8 mouse cellular contexts compared by ENCODE assay signal in the genomic region with DNA sequence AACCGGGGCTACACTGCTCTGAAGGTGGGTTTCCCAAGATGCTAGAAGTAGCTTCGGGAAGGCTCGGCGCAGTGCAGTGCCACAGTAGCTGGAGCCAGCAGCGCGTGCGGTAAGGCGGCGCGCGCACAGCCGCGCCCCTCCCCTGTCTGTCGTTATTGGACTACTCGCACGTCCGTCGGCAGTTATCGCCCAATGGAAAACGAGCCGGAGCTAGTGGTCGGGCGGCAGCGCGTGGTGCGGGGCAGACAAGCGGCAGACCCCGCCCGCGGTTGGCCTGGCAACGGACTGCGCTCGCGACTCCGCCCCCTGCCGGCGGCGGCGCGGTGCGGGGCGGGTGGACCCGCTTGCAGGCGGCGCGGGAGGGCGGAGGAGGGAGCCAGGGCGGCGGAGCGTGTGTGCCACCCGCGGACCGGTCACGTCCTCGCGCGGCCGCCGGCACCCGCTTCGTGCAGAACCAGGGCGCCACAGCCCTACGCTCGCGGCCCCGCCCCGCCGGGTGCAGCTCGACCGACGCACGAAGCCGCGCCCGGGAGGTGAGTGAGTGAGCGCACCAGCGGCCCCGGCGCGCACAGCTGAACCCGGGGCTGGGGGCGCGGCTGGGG. TPM values are rescaled to one million over a fixed set of nuclear protein-coding genes. Genes with fewer than 3 reads are reported as not detected.
DNase-seq lines count a peak whose midpoint lies in the region; ATAC-seq and TF ChIP-seq lines count a peak whose summit lies in the region.

A gene (plus strand): TSS at position 328 of the 602 bp plus-strand sequence.

- peak; percentile 10 for TF ChIP-seq POLR2A in ES-Bruce4 (IDR thresholded peaks at IDR 0.05; ENCODE audit: insufficient read depth, low read length)

- peak within 1 kb of the TSS; percentile 71 for H3K4me2 ChIP-seq in forebrain, postnatal 0 days (ENCODE audit: low read depth)
- peak within 1 kb of the TSS; percentile 78 for H3K4me2 ChIP-seq in neural tube, embryonic 15.5 days

- no peaks in the 10 kb centered on the region for H3K36me3 ChIP-seq in ES-Bruce4 (ENCODE audit: control insufficient read depth, insufficient read depth, low read length, poor library complexity, severe bottlenecking)
- no peaks in the 10 kb centered on the region for H3K36me3 ChIP-seq in forebrain, postnatal 0 days (ENCODE audit: insufficient read depth)
- H3K36me3 ChIP-seq in neural tube, embryonic 15.5 days, result no peaks in the 10 kb centered on the region

- no peaks in the 10 kb centered on the region; the same call in 1 of the 2 replicates for H3K27me3 ChIP-seq in ES-Bruce4 (ENCODE audit: control insufficient read depth, insufficient read depth, low read length, poor library complexity, severe bottlenecking)
- H3K27me3 ChIP-seq in forebrain, postnatal 0 days (ENCODE audit: insufficient read depth, low read length), result no peaks in the 10 kb centered on the region
- 0 out of 2 replicates have a peak, but pooled peaks cover 9% of the 10 kb centered on the region for H3K27me3 ChIP-seq in neural tube, embryonic 15.5 days (replicated peaks)

- intact Hi-C loops in heart, postnatal 36 days (cut with DNase I), result no loop called here

- 1% methylated on average over 82 of the region's 83 CpGs for WGBS in forebrain, postnatal 0 days
- under 1% methylated on average over 36 of the region's 83 CpGs for WGBS in neural tube, embryonic 15.5 days

- H3K9me3 ChIP-seq in ES-Bruce4 (replicated peaks; ENCODE audit: control insufficient read depth, insufficient read depth, low read length, poor library complexity, severe bottlenecking), result no peaks in the 10 kb centered on the region
- no peaks in the 10 kb centered on the region for H3K9me3 ChIP-seq in forebrain, postnatal 0 days (ENCODE audit: low read length)
- H3K9me3 ChIP-seq in neural tube, embryonic 15.5 days (replicated peaks), result no peaks in the 10 kb centered on the region

- TF ChIP-seq EP300 in ES-Bruce4 (IDR thresholded peaks at IDR 0.05; ENCODE audit: insufficient read depth, low read depth, low read length), result no peak

- DNase-seq in cerebellum, adult 11-12 months, result peak; percentile 98
- peak; percentile 99 for DNase-seq in forebrain, postnatal 0 days
- DNase-seq in heart, postnatal 36 days, result peak; percentile 93 to 95
- DNase-seq in layer of hippocampus, adult 18-20 months (ENCODE audit: low spot score in 2 of 2), result peak; percentile 98 to 99
- DNase-seq in lung, adult 18-20 months, result peak; percentile 96
- peak; percentile 97 for DNase-seq in testis, postnatal 10 days (ENCODE audit: low spot score)

- H3K9ac ChIP-seq in ES-Bruce4 (ENCODE audit: low read depth, poor library complexity, severe bottlenecking), result peak within 1 kb of the TSS; percentile 36
- peak within 1 kb of the TSS; percentile 73 for H3K9ac ChIP-seq in forebrain, postnatal 0 days
- peak within 1 kb of the TSS; percentile 77 for H3K9ac ChIP-seq in neural tube, embryonic 15.5 days (replicated peaks)

- TF ChIP-seq CTCF in ES-Bruce4 (IDR thresholded peaks at IDR 0.05; ENCODE audit: low read depth, low read length), result no peak
- peak; percentile 65 for TF ChIP-seq CTCF in forebrain, postnatal 0 days (IDR thresholded peaks at IDR 0.05; ENCODE audit: low read depth)

- H3K4me3 ChIP-seq in ES-Bruce4 (ENCODE audit: low read depth, low read length), result peak within 1 kb of the TSS; percentile 88
- H3K4me3 ChIP-seq in forebrain, postnatal 0 days (ENCODE audit: low read depth, low read length), result peak within 1 kb of the TSS; percentile 83
- H3K4me3 ChIP-seq in neural tube, embryonic 15.5 days (replicated peaks), result peak within 1 kb of the TSS; percentile 78

- ATAC-seq in forebrain, postnatal 0 days, result peak; percentile 98
- peak; percentile 96 for ATAC-seq in neural tube, embryonic 15.5 days (ENCODE audit: low FRiP score)

- no peak within 1 kb of the TSS for H3K27ac ChIP-seq in ES-Bruce4 (ENCODE audit: insufficient read depth, low read length)
- peak within 1 kb of the TSS; percentile 79 for H3K27ac ChIP-seq in forebrain, postnatal 0 days (ENCODE audit: low read depth, low read length)
- H3K27ac ChIP-seq in neural tube, embryonic 15.5 days (replicated peaks), result peak within 1 kb of the TSS; percentile 82

- no peaks in the 10 kb centered on the region for H3K4me1 ChIP-seq in ES-Bruce4 (ENCODE audit: control insufficient read depth, insufficient read depth, low read length)
- H3K4me1 ChIP-seq in forebrain, postnatal 0 days (ENCODE audit: insufficient read depth), result peaks cover 10% of the 10 kb centered on the region
- peaks cover 34% of the 10 kb centered on the region for H3K4me1 ChIP-seq in neural tube, embryonic 15.5 days

RNA-seq across cellular contexts. Expression of the gene that starts here (rescaled TPM):
- 3.1 and 4.0 TPM in 2 replicates for polyA plus RNA-seq in ES-Bruce4 (2011; ENCODE audit: insufficient read depth, insufficient read length, low read depth, missing spikeins)
- total RNA-seq in forebrain, postnatal 0 days (2014; rRNA removed), result 127 and 140 TPM in 2 replicates
- 76.7 and 106 TPM in 2 replicates for polyA plus RNA-seq in forebrain, postnatal 0 days (2015; fragmentation: Nextera tagmentation; extraction: Ambion mirVana)
- total RNA-seq in heart, postnatal 36 days (2021), result under 1 TPM; 0.43 to 0.58 TPM
- total RNA-seq in layer of hippocampus, adult 18-20 months (2021), result 100 to 1,000 TPM; 104 to 111 TPM
- polyA plus RNA-seq in neural tube, embryonic 15.5 days (2015; fragmentation: Nextera tagmentation; extraction: Ambion mirVana), result 70.2 and 87.5 TPM in 2 replicates

Comparison
In these comparisons a context has a peak if more than half of its experiments do, and no peak if none do; other contexts are left out.
1. RNA of the gene that starts here (total RNA-seq): 127 to 140 TPM in forebrain, postnatal 0 days and 104 to 111 TPM in layer of hippocampus, adult 18-20 months; 0.43 to 0.58 TPM in heart, postnatal 36 days; every median in the first group is over 10 times any median in the second.
2. RNA of the gene that starts here (polyA plus RNA-seq): 76.7 to 106 TPM in forebrain, postnatal 0 days and 70.2 to 87.5 TPM in neural tube, embryonic 15.5 days; 3.1 to 4.0 TPM in ES-Bruce4; every median in the first group is over 10 times any median in the second.
3. Peak in DNase-seq in heart, postnatal 36 days; RNA of the gene not detected or under 1 TPM.
4. Peak in every context shown above with its lines, with median percentiles within 50 percentile points of each other: H3K4me3 ChIP-seq, H3K9ac ChIP-seq and DNase-seq.